Mouse (Mus musculus) heart, embryonic 16.5 days (tissue): ENCODE results near the gene Slc36a1. TPM values are rescaled to one million over a fixed set of nuclear protein-coding genes. Genes with fewer than 3 reads are reported as not detected.

Source experiments
- ATAC-seq: fragments of 200-750 bp; cut with Nextera tagmentation; replicated peaks from 2 replicates; pipeline ENCODE4 v1.8.0; 2017; ENCODE audit warnings: moderate number of reproducible peaks; ENCODE audit not compliant: insufficient read depth, low FRiP score; ENCODE audit errors: extremely low read depth
- H3K27ac ChIP-seq: fragments of 300-500 bp; sonication (generic); 2 replicates; pipeline ENCODE4 v1.5.1; 2014; ENCODE audit warnings: mild to moderate bottlenecking, low read length, control low read depth, moderate library complexity
- H3K27me3 ChIP-seq: fragments of 300-500 bp; sonication (generic); 2 replicates; pipeline ENCODE4 v1.6.1; 2014; ENCODE audit warnings: low read length, mixed read lengths; ENCODE audit not compliant: control insufficient read depth, insufficient read depth
- H3K36me3 ChIP-seq: fragments of 300-500 bp; sonication (generic); 2 replicates; pipeline ENCODE4 v1.6.1; 2014; ENCODE audit not compliant: control insufficient read depth, insufficient read depth
- H3K4me1 ChIP-seq: fragments of 300-500 bp; sonication (generic); 2 replicates; pipeline ENCODE4 v1.6.1; 2014; ENCODE audit warnings: low read length, mixed read lengths; ENCODE audit not compliant: control insufficient read depth, insufficient read depth
- H3K4me2 ChIP-seq: fragments of 300-500 bp; sonication (generic); 2 replicates; pipeline ENCODE4 v1.6.1; 2014; ENCODE audit warnings: low read depth, mild to moderate bottlenecking, control low read depth, low read length
- H3K4me3 ChIP-seq: fragments of 300-500 bp; sonication (generic); 2 replicates; pipeline ENCODE4 v1.5.1; 2014; ENCODE audit warnings: mild to moderate bottlenecking, control low read depth, low read length
- H3K9ac ChIP-seq: fragments of 300-500 bp; sonication (generic); 2 replicates; pipeline ENCODE4 v1.6.1; 2014; ENCODE audit warnings: low read length, control low read depth
- H3K9me3 ChIP-seq: fragments of 300-500 bp; sonication (generic); replicated peaks from 2 replicates; pipeline ENCODE4 v1.6.1; 2016; ENCODE audit warnings: low read length; ENCODE audit not compliant: control insufficient read depth
- WGBS: fragments of 180-500 bp; shearing (Covaris S2); extraction: QIAGEN DNeasy Blood & Tissue Kit; methylation state at CpG from one replicate; pipeline ENCODE4 v1.1.7; 2014; 5-methylcytosine and 5-hydroxymethylcytosine counted together
- polyA plus RNA-seq: library from polyadenylated mRNA; unstranded; fragments of >200 nt; fragmentation: Nextera tagmentation; extraction: Ambion mirVana; gene quantifications from 2 replicates; pipeline ENCODE4 v1.2.1, GENCODE M21; 2015

The Slc36a1 gene
- polyA plus RNA-seq, 1 experiment from 2014 or later = 2.0 TPM

DNA sequence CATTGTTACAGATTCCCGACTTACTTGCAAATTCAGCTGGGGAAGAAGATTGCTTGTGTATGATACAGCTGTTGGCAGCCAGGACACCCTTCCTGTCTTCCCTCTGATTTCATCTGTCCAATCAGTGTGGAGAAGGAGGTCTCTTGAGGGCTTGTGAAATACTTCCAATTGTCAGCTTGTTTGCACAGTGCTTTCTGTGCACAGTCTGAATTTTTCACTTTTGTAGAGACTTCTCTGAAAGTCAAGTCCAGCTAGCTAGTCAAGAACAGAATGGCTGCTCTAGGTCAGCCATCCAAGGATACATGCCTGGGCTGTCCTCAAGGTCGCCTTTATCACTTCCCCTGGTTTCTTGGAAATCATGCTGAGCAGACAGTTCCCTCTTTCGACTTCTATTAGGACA, 10.8 kb downstream of the Slc36a1 start:
- ATAC-seq = no peak
- Histone ChIP-seq H3K4me1 (no peaks in the 10 kb centered on the region), H3K4me2 (no peak overlapping the region), H3K36me3 (no peaks in the 10 kb centered on the region), H3K27me3 (no peaks in the 10 kb centered on the region), H3K9ac (no peak overlapping the region), H3K27ac (no peak overlapping the region), H3K4me3 (no peak overlapping the region), H3K9me3 (peaks cover 4% of the 10 kb centered on the region; the same call in 1 of the 2 replicates)
- 54% methylated on average over 3 of the region's 3 CpGs for WGBS

DNA sequence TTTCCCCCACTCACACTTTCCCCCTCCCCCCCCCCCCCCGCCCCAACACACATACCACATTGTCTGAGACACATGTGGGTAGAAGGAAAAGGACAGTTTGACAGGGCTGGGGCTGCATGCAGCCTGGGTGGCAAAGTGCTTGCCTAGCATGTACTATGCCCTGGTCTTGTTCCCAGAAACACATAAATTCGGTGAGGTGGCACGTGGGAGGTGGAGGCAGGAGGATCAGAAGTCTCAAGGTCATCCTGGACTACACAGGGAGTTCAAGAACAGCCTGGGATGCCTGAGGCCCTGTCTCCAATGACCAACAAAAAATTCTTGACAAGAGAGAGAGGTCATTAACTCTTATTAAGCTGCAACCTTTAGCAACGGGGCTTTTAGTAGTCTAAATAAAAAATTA, 11.9 kb downstream of the Slc36a1 start:
- Histone ChIP-seq H3K27ac (no peak overlapping the region), H3K4me3 (no peak overlapping the region), H3K27me3 (no peaks in the 10 kb centered on the region), H3K9me3 (peaks cover 4% of the 10 kb centered on the region; the same call in 1 of the 2 replicates), H3K36me3 (no peaks in the 10 kb centered on the region), H3K9ac (no peak overlapping the region), H3K4me2 (no peak overlapping the region), H3K4me1 (no peaks in the 10 kb centered on the region)
- 70% methylated on average over 3 of the region's 4 CpGs for WGBS
- ATAC-seq = no peak

DNA sequence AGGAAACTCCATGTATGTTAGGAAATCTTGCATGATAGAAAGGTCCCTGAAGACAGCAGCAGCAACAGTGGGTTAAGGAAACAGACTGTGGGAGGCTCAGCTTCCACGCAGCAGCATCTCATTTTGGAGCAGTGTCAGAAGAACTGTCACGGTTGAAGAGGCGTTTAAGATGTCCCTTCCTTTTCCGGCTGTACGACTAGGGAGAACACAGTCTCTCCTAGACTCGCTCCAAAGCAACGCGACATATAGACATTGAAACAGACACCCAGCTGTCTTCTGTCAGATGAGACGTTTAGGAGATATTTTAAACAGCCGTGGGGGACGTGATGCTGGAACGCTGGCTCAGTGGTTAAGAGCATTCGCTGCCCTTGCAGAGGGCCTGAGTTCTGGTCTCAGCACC, 12.7 kb downstream of the Slc36a1 start:
- no peak for ATAC-seq
- H3K9ac ChIP-seq = no peak overlapping the region
- 60% methylated on average over 13 of the region's 13 CpGs for WGBS
- H3K27me3 ChIP-seq = no peaks in the 10 kb centered on the region
- no peak overlapping the region for H3K27ac ChIP-seq
- H3K4me1 ChIP-seq = no peaks in the 10 kb centered on the region
- no peak overlapping the region for H3K4me3 ChIP-seq
- H3K4me2 ChIP-seq = no peak overlapping the region
- H3K36me3 ChIP-seq = no peaks in the 10 kb centered on the region
- peaks cover 4% of the 10 kb centered on the region; the same call in 1 of the 2 replicates for H3K9me3 ChIP-seq

DNA sequence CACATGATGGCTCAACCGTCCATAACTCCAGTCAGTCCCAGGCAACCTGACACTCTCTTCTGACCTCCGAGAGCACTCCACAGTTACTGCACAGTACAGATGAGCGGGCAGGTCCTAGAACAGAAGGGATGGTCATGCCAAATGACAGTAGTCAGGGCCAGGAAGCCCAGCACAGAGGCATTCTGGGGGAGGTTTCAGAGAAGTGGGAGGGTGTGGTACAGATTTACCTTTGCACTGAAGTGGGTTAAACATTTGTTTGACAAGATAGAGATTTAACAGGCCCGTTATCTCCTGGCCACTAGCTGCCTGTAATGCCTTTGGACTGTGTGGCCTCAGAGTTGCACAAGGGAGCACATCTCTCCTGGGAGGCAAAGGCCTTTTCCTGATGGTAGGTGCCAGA, 13.3 kb downstream of the Slc36a1 start:
- H3K4me3 ChIP-seq = no peak overlapping the region
- no peak for ATAC-seq
- WGBS = 69% methylated on average over 4 of the region's 4 CpGs
- no peak overlapping the region for H3K27ac ChIP-seq
- H3K9me3 ChIP-seq = peaks cover 4% of the 10 kb centered on the region; the same call in 1 of the 2 replicates
- H3K36me3 ChIP-seq = no peaks in the 10 kb centered on the region
- H3K27me3 ChIP-seq = no peaks in the 10 kb centered on the region
- no peak overlapping the region for H3K9ac ChIP-seq
- H3K4me2 ChIP-seq = no peak overlapping the region
- no peaks in the 10 kb centered on the region for H3K4me1 ChIP-seq

DNA sequence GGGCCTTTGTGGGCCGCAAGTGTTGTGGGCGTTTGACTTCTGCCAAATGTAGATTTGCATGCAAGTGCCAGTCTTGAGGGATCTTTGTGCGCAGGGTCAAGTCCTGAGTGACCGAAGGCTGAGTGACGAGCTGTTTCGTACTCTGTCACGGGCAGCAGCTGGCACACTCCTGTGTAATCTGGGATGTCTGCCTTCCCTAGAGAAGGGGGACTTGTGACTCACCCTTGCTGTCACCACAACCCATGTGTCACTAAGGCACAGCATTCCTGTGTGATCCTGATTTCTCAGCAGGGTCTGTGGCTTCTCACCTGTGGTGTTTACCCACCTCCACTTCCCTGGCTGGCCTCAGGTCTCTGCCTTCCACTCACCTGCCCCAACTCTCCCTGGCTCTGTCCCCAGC, 13.7 kb downstream of the Slc36a1 start:
- no peaks in the 10 kb centered on the region for H3K27me3 ChIP-seq
- H3K4me2 ChIP-seq = no peak overlapping the region
- peaks cover 2% of the 10 kb centered on the region; the same call in 1 of the 2 replicates for H3K9me3 ChIP-seq
- no peak overlapping the region for H3K27ac ChIP-seq
- WGBS = 61% methylated on average over 7 of the region's 7 CpGs
- no peaks in the 10 kb centered on the region for H3K4me1 ChIP-seq
- ATAC-seq = no peak
- no peak overlapping the region for H3K4me3 ChIP-seq
- H3K36me3 ChIP-seq = no peaks in the 10 kb centered on the region
- no peak overlapping the region for H3K9ac ChIP-seq

DNA sequence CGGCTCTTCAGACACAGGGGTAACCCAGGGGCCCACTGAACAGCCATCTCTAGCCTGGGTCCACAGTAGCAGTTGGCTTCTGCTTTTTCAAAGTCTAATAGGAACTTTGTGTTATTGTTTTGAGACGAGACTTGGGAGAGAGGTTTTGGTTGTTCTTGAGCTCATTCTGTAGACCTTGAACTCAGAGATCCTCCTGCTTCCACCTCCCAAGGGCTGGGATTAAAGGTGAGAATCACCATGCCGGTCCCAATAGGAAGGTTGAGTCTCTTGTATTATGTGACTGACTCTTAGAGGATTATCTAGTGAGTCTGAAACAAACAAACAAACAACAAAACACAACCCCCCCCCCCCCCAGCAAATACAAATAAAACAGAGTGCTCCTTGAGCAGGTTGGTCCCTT, 14.3 kb downstream of the Slc36a1 start:
- no peak overlapping the region for H3K4me2 ChIP-seq
- WGBS = 84% methylated on average over 3 of the region's 3 CpGs
- no peak overlapping the region for H3K9ac ChIP-seq
- no peaks in the 10 kb centered on the region for H3K27me3 ChIP-seq
- ATAC-seq = no peak
- H3K4me1 ChIP-seq = no peaks in the 10 kb centered on the region
- H3K27ac ChIP-seq = no peak overlapping the region
- H3K36me3 ChIP-seq = no peaks in the 10 kb centered on the region
- H3K9me3 ChIP-seq = no peaks in the 10 kb centered on the region
- H3K4me3 ChIP-seq = no peak overlapping the region

DNA sequence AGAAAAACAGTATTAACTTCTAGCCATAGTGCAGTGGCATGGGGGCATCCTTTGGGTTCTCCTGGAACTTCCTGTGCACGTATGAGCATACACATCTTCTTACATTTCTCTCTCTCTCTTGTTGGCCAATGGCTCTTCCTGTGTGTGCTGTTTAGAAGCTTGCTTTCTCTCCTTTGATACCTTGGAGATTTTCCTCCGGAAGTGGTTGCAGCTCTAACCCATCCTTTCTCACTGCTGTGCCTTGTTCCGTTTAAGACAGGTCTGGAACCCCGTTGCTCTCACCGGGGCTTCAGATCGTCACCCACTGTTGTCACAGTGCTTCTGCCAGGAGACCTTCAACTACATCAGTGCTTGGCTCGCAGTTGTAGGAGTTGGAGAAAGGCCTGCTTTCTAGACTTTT, 17.2 kb downstream of the Slc36a1 start:
- H3K36me3 ChIP-seq = no peaks in the 10 kb centered on the region; the same call in 1 of the 2 replicates
- no peak overlapping the region for H3K4me2 ChIP-seq
- ATAC-seq = no peak
- H3K27me3 ChIP-seq = no peaks in the 10 kb centered on the region
- no peak overlapping the region for H3K4me3 ChIP-seq
- no peaks in the 10 kb centered on the region for H3K4me1 ChIP-seq
- no peaks in the 10 kb centered on the region for H3K9me3 ChIP-seq
- H3K9ac ChIP-seq = no peak overlapping the region
- H3K27ac ChIP-seq = no peak overlapping the region
- 84% methylated on average over 7 of the region's 7 CpGs for WGBS

DNA sequence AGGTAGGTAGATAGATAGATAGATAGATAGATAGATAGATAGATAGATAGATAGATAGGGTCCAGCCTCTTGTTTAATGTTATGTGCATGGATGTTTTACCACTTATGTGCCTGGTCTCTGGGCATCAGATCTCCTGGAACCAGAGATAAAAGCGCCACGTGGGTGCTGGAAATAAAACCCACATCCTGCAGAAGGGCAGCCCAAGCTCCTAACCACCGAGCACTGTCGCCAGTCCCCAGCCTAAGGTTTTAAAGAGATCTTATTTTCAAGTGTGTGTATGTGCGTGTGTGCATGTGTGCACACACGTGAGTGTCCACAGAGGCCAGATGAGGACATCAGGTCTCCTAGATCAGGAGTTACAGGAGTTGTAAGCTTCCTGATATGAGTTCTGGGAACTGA, 26.9 kb downstream of the Slc36a1 start:
- Histone ChIP-seq H3K4me3 (no peak overlapping the region), H3K27ac (no peak overlapping the region), H3K9me3 (no peaks in the 10 kb centered on the region), H3K27me3 (no peaks in the 10 kb centered on the region), H3K9ac (no peak overlapping the region), H3K36me3 (peaks cover 8% of the 10 kb centered on the region), H3K4me1 (no peaks in the 10 kb centered on the region), H3K4me2 (no peak overlapping the region)
- no peak for ATAC-seq
- 88% methylated on average over 6 of the region's 6 CpGs for WGBS

DNA sequence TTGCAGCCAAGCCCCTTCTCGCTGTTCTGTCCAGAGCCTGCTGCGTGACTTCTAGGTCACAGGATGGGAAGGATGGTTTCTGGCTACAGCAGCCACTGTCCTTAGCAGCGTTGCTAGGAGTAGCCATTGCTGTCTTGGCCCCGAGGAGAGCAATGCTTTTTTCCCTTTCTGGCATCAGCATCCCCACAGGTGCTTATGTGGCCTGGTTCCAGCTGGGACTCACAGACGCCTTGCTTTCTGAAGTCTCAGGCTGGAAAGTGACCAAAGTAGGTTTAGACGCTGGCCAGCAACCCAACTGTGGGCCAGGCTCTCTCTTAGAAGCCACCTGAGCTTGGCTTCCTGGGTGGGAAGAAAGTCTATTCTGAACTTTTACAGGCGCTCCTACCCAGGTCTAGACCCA, 30.1 kb downstream of the Slc36a1 start:
- Histone ChIP-seq H3K4me2 (no peak overlapping the region), H3K27ac (no peak overlapping the region), H3K4me3 (no peak overlapping the region), H3K9me3 (no peaks in the 10 kb centered on the region), H3K4me1 (no peaks in the 10 kb centered on the region), H3K9ac (no peak overlapping the region), H3K36me3 (peaks cover 6% of the 10 kb centered on the region; the same call in 1 of the 2 replicates), H3K27me3 (no peaks in the 10 kb centered on the region)
- no peak for ATAC-seq
- WGBS = 81% methylated on average over 7 of the region's 7 CpGs

DNA sequence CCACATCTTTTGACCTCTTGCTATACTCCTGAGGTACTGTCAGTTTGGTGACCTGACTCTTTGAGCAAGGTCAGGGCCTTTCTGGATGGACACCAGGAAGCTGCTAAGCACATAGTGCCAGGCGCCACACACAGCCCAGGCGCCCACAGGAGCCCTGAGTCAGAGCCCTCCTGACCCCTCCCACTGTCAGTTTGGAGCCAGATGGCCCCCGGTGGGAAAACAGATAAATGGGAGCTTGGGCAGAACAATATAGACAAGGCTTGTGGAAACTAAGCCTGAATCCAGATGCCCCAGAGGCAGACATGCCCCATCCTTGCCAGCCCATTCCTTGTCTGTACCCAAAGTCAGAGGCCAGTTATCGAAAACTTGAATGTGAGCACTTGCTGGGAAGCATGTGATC, 30.6 kb downstream of the Slc36a1 start:
- ATAC-seq = no peak
- H3K36me3 ChIP-seq = peaks cover 6% of the 10 kb centered on the region; the same call in 1 of the 2 replicates
- H3K9me3 ChIP-seq = no peaks in the 10 kb centered on the region
- H3K4me1 ChIP-seq = no peaks in the 10 kb centered on the region
- H3K4me2 ChIP-seq = no peak overlapping the region
- no peak overlapping the region for H3K9ac ChIP-seq
- H3K4me3 ChIP-seq = no peak overlapping the region
- no peaks in the 10 kb centered on the region for H3K27me3 ChIP-seq
- 70% methylated on average over 4 of the region's 4 CpGs for WGBS
- no peak overlapping the region for H3K27ac ChIP-seq
